Mouse (Mus musculus): ENCODE measurements at regions not wholly inside any gene's neighbourhood (a gene's known extent, or its start where the extent isn't known, plus 50 kb on each side); places are given as distances from the start of the nearest gene placed in this dataset.

DNA sequence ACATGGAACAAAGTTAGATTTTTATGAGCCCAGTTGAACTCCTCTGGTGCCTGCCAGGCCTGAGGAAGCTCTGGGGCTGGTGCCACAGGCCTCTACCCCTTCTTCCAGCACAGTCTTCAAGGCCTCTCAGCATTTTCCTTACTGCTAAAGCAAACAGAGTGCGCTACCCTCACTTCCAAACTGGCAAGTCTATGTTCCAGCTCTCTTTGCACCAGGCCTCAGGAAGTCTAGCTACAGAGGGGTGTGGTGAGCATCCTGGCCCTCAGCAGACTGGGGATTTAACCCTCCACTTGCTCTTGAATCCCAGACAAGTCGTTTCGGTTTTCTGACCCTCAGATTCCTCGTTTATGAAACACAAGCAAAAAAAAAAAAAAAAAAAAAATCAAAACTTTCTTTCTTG is 142.4 kb downstream of the Thbs2 start:
- no peak overlapping the region for H3K4me3 ChIP-seq (ENCODE audit: low read depth, low read length)
- H3K27me3 ChIP-seq (ENCODE audit: control insufficient read depth, insufficient read depth, low read length), result no peaks in the 10 kb centered on the region
- no peak overlapping the region for H3K9ac ChIP-seq (ENCODE audit: low read depth, low read length)
- no peak overlapping the region for H3K4me2 ChIP-seq
- no peaks in the 10 kb centered on the region for H3K9me3 ChIP-seq (replicated peaks; ENCODE audit: control insufficient read depth, low read length)
- no peak overlapping the region for H3K27ac ChIP-seq (ENCODE audit: low read depth, low read length)
- 62% methylated on average over 4 of the region's 4 CpGs for WGBS (ENCODE audit: insufficient replicate concordance)
- no peaks in the 10 kb centered on the region for H3K4me1 ChIP-seq (ENCODE audit: control insufficient read depth, insufficient read depth, low read length)
- H3K36me3 ChIP-seq (ENCODE audit: control insufficient read depth, insufficient read depth, low read length), result no peaks in the 10 kb centered on the region
- no peak for ATAC-seq (replicated peaks; ENCODE audit: insufficient number of reproducible peaks, low FRiP score, low TSS enrichment)

DNA sequence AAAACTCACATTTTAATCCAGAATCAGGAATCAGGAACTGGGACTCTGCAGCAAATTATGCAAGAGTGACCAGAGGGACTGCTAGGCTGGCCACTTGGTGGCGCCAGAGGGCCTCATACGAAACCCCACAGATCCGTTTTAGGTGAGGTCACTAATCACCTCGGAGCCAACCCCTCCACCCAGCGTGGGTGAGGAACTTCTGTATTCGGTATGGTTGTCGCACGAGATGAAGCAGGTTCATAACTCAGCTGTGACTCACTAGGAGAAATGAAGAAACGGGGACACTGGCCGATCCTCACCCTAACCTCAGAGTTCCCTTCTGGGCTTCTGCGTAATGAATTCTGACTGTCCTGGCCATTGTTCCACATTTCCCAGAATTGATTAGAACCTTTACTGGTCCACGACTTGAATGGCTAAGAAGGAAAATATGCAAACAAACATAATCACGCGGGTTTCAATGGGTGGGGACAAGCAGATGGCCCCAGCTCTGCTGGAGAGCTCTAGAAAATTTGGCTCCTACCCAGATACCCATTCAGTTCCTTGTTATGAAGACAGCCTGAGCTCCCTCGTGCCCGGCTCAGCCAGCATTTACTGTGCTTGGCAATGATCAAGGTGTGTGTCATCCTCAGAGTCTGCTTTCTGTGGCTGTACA is 148.1 kb downstream of the Thbs2 start:
- Histone ChIP-seq H3K27ac (ENCODE audit: low read depth, low read length) (no peak overlapping the region), H3K9me3 (replicated peaks; ENCODE audit: control insufficient read depth, low read length) (no peaks in the 10 kb centered on the region), H3K9ac (ENCODE audit: low read depth, low read length) (no peak overlapping the region), H3K4me2 (no peak overlapping the region; the same call in 1 of the 2 replicates), H3K4me3 (ENCODE audit: low read depth, low read length) (no peak overlapping the region), H3K27me3 (ENCODE audit: control insufficient read depth, insufficient read depth, low read length) (no peaks in the 10 kb centered on the region), H3K4me1 (ENCODE audit: control insufficient read depth, insufficient read depth, low read length) (no peaks in the 10 kb centered on the region), H3K36me3 (ENCODE audit: control insufficient read depth, insufficient read depth, low read length) (no peaks in the 10 kb centered on the region)
- 40% methylated on average over 16 of the region's 16 CpGs for WGBS (ENCODE audit: insufficient replicate concordance)
- no peak for ATAC-seq (replicated peaks; ENCODE audit: insufficient number of reproducible peaks, low FRiP score, low TSS enrichment)

DNA sequence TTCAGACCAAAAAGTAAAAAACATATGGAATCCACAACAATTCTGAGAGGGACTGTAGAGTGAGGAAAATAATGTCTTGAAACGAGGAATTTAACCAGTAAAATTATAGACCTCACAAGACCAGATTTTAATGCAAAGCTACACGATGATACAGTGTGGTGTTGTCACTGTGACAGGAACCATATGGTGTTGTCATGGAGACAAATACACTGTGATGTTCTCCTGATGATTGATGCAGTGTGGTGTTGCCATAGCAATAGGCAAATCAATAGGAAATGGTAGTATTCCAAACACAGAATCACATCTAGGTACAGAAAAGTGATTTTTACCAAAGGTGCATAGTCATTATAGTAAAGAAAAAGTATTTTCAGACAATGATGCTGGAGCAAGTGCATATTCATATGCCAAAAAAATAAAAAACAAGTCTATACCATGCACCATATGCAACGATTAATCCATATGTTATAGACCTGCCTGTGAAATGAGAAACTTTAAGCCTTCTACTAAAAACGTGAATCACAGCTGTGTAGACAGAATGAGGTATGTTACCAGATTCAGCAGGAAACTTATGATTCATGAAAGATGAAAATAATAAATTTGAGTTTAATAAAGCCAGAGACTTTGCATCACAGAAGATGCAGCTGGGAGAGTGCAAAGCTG is 149.6 kb downstream of the Thbs2 start:
- 46% methylated on average over 4 of the region's 4 CpGs for WGBS (ENCODE audit: insufficient replicate concordance)
- no peaks in the 10 kb centered on the region for H3K27me3 ChIP-seq (ENCODE audit: control insufficient read depth, insufficient read depth, low read length)
- H3K36me3 ChIP-seq (ENCODE audit: control insufficient read depth, insufficient read depth, low read length), result no peaks in the 10 kb centered on the region
- H3K4me3 ChIP-seq (ENCODE audit: low read depth, low read length), result no peak overlapping the region
- H3K4me1 ChIP-seq (ENCODE audit: control insufficient read depth, insufficient read depth, low read length), result no peaks in the 10 kb centered on the region
- H3K9ac ChIP-seq (ENCODE audit: low read depth, low read length), result no peak overlapping the region
- H3K27ac ChIP-seq (ENCODE audit: low read depth, low read length), result no peak overlapping the region
- no peaks in the 10 kb centered on the region for H3K9me3 ChIP-seq (replicated peaks; ENCODE audit: control insufficient read depth, low read length)
- no peak overlapping the region for H3K4me2 ChIP-seq
- ATAC-seq (replicated peaks; ENCODE audit: insufficient number of reproducible peaks, low FRiP score, low TSS enrichment), result no peak

DNA sequence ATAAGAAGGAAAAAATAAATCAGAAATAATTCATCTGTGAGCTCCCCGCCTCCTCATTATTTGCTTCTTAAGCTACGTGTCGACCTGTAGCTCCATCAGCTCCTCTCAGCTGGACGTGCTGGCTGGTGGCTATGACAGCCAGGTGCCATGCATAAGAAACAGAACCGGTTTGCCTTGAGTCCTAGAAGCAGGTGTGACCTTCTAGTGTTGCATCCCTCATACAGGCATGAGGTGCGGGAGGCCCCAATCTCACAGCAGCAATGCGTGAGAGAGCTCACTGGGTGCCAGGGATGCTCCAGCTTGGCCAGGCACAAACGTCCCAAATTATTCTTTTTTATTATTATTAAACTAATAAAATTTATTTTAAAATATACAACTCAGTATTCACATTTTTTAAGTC is 153.0 kb downstream of the Thbs2 start:
- no peak for ATAC-seq (replicated peaks; ENCODE audit: insufficient number of reproducible peaks, low FRiP score, low TSS enrichment)
- 64% methylated on average over 8 of the region's 8 CpGs for WGBS (ENCODE audit: insufficient replicate concordance)
- H3K9ac ChIP-seq (ENCODE audit: low read depth, low read length), result no peak overlapping the region
- H3K27me3 ChIP-seq (ENCODE audit: control insufficient read depth, insufficient read depth, low read length), result no peaks in the 10 kb centered on the region
- no peak overlapping the region for H3K4me3 ChIP-seq (ENCODE audit: low read depth, low read length)
- H3K4me2 ChIP-seq, result no peak overlapping the region
- no peak overlapping the region for H3K27ac ChIP-seq (ENCODE audit: low read depth, low read length)
- H3K9me3 ChIP-seq (replicated peaks; ENCODE audit: control insufficient read depth, low read length), result no peaks in the 10 kb centered on the region
- H3K36me3 ChIP-seq (ENCODE audit: control insufficient read depth, insufficient read depth, low read length), result no peaks in the 10 kb centered on the region
- no peaks in the 10 kb centered on the region for H3K4me1 ChIP-seq (ENCODE audit: control insufficient read depth, insufficient read depth, low read length)

DNA sequence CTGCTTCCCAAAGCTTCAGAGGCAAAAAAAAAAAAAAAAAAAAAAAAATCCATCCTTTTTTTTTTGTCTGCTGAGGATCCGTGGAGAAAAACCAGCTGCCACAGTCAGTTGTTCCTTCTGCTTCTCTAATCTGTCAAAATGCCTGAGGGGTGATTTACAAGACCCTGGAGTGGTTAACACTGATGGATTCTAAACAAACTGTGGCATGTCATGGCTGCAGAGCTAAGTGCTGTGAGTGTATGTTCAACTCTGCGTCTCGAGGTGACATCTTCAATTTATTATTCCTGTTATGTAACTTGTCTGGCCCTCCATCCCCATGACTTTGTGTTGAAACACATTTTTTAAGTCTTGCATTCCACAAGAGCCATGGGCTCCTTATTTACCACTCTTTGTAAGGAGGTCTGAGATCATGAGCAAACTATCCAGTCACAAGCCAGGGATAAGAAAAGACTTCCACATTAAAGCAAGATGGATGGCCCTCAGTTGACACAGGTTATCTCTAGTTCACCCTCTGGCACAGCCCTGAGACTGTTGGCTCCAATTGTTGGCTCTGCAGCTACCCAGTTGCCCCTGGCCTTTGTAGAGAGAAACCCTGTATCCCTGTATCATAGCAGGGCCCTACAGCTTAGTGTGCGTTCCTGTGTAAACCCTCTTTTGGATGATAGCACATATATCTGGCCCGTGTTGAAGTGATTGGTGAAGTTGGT is 153.6 kb downstream of the Thbs2 start:
- no peaks in the 10 kb centered on the region for H3K9me3 ChIP-seq (replicated peaks; ENCODE audit: control insufficient read depth, low read length)
- H3K4me1 ChIP-seq (ENCODE audit: control insufficient read depth, insufficient read depth, low read length), result no peaks in the 10 kb centered on the region
- H3K9ac ChIP-seq (ENCODE audit: low read depth, low read length), result no peak overlapping the region
- H3K4me3 ChIP-seq (ENCODE audit: low read depth, low read length), result no peak overlapping the region
- no peak overlapping the region for H3K4me2 ChIP-seq
- H3K27ac ChIP-seq (ENCODE audit: low read depth, low read length), result no peak overlapping the region
- no peaks in the 10 kb centered on the region for H3K27me3 ChIP-seq (ENCODE audit: control insufficient read depth, insufficient read depth, low read length)
- WGBS (ENCODE audit: insufficient replicate concordance), result 40% methylated on average over 5 of the region's 5 CpGs
- H3K36me3 ChIP-seq (ENCODE audit: control insufficient read depth, insufficient read depth, low read length), result no peaks in the 10 kb centered on the region
- no peak for ATAC-seq (replicated peaks; ENCODE audit: insufficient number of reproducible peaks, low FRiP score, low TSS enrichment)

DNA sequence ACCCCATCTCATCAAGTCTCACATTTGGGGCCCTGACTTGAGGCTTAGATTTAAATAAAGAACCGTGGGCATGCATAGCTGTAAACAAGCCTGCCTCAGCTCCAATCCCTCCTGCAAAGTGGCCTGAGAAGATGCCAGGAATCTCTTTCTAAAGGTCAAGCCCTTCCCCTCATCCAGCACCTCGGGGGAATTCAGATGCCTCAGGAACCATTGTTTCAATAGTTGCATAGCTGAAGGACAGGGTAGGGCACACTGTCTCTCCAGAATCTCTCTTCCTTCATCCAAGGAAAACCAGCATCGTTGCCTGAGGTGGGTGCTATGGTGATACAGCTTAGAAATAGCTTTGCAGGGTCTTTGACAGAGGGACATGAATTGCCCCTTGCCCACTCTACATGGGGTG is 154.4 kb downstream of the Thbs2 start:
- no peaks in the 10 kb centered on the region for H3K9me3 ChIP-seq (replicated peaks; ENCODE audit: control insufficient read depth, low read length)
- H3K4me3 ChIP-seq (ENCODE audit: low read depth, low read length), result no peak overlapping the region
- no peak overlapping the region for H3K27ac ChIP-seq (ENCODE audit: low read depth, low read length)
- H3K27me3 ChIP-seq (ENCODE audit: control insufficient read depth, insufficient read depth, low read length), result no peaks in the 10 kb centered on the region
- no peaks in the 10 kb centered on the region for H3K36me3 ChIP-seq (ENCODE audit: control insufficient read depth, insufficient read depth, low read length)
- 23% methylated on average over 3 of the region's 3 CpGs for WGBS (ENCODE audit: insufficient replicate concordance)
- no peak for ATAC-seq (replicated peaks; ENCODE audit: insufficient number of reproducible peaks, low FRiP score, low TSS enrichment)
- H3K4me2 ChIP-seq, result no peak overlapping the region
- no peak overlapping the region for H3K9ac ChIP-seq (ENCODE audit: low read depth, low read length)
- no peaks in the 10 kb centered on the region for H3K4me1 ChIP-seq (ENCODE audit: control insufficient read depth, insufficient read depth, low read length)

DNA sequence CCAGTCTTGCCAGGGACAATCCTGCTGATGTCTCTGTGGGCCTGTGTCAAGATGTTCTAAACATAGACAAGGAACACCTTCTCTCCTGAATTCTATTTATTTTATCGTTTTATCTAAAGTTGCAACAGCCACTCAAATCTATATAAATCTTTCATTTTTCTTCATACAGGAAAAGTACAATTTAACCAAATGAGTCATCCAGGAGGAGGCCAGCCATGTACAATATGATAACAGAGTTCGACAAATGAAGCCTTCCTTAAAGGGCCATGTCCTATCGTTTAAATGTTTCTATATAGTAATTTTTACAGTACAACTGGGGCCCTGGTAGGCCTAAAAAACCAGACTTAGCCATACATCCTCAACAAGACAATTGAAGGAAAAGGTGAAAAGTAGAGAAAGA is 154.8 kb downstream of the Thbs2 start:
- ATAC-seq (replicated peaks; ENCODE audit: insufficient number of reproducible peaks, low FRiP score, low TSS enrichment), result no peak
- Histone ChIP-seq H3K27me3 (ENCODE audit: control insufficient read depth, insufficient read depth, low read length) (no peaks in the 10 kb centered on the region), H3K4me2 (no peak overlapping the region), H3K4me1 (ENCODE audit: control insufficient read depth, insufficient read depth, low read length) (no peaks in the 10 kb centered on the region), H3K36me3 (ENCODE audit: control insufficient read depth, insufficient read depth, low read length) (no peaks in the 10 kb centered on the region), H3K27ac (ENCODE audit: low read depth, low read length) (no peak overlapping the region), H3K9ac (ENCODE audit: low read depth, low read length) (no peak overlapping the region), H3K4me3 (ENCODE audit: low read depth, low read length) (no peak overlapping the region), H3K9me3 (replicated peaks; ENCODE audit: control insufficient read depth, low read length) (no peaks in the 10 kb centered on the region)
- 64% methylated on average over 3 of the region's 3 CpGs for WGBS (ENCODE audit: insufficient replicate concordance)

DNA sequence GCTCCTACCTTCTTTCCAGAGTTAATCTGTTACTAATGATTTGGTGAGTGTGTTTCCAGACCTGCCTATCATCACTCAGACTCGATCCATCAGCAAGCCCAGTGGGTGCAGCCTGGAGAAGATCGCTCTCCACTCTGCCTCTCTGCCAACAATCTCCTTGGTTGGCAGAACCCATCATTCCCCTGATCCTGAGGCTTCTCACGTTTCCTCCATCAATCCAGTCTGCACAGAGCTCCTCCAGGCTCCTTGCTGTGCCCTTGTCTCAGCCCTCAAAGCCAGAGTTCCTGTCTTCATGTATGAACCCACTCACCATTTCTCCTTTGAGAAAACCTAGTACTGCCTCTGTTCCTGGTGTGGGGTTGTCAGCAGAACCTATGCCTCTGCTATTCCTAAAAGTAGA is 155.5 kb downstream of the Thbs2 start:
- Histone ChIP-seq H3K4me1 (ENCODE audit: control insufficient read depth, insufficient read depth, low read length) (no peaks in the 10 kb centered on the region), H3K27me3 (ENCODE audit: control insufficient read depth, insufficient read depth, low read length) (no peaks in the 10 kb centered on the region), H3K4me2 (no peak overlapping the region), H3K9ac (ENCODE audit: low read depth, low read length) (no peak overlapping the region), H3K4me3 (ENCODE audit: low read depth, low read length) (no peak overlapping the region), H3K36me3 (ENCODE audit: control insufficient read depth, insufficient read depth, low read length) (no peaks in the 10 kb centered on the region), H3K27ac (ENCODE audit: low read depth, low read length) (no peak overlapping the region), H3K9me3 (replicated peaks; ENCODE audit: control insufficient read depth, low read length) (no peaks in the 10 kb centered on the region)
- no peak for ATAC-seq (replicated peaks; ENCODE audit: insufficient number of reproducible peaks, low FRiP score, low TSS enrichment)
- WGBS (ENCODE audit: insufficient replicate concordance), result 50% methylated on average over 3 of the region's 3 CpGs

DNA sequence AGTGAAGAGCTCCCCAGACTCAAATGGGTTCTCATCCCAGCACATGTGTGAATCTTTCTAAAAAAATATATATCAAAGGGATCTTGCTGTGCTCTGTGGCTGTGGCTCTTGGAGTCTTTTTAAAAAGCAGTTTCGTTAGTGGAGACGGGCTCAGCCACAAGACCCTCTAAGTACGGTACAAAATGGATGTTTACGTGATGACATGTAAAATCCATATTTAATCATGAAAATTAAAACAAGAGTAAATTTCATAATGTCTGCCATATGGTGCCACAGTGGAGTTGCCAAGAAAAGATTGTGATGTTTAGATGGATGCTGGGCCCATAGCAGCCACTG is 161.1 kb downstream of the Thbs2 start:
- ATAC-seq (replicated peaks; ENCODE audit: insufficient number of reproducible peaks, low FRiP score, low TSS enrichment), result no peak
- 85% methylated on average over 4 of the region's 4 CpGs for WGBS (ENCODE audit: insufficient replicate concordance)

More for the DNA sequence above, 161.1 kb downstream of the Thbs2 start:
- Histone ChIP-seq H3K27me3 (ENCODE audit: control insufficient read depth, insufficient read depth, low read length) (no peaks in the 10 kb centered on the region; the same call in 1 of the 2 replicates), H3K9ac (ENCODE audit: low read depth, low read length) (no peak overlapping the region), H3K4me2 (no peak overlapping the region), H3K4me3 (ENCODE audit: low read depth, low read length) (no peak overlapping the region), H3K27ac (ENCODE audit: low read depth, low read length) (no peak overlapping the region), H3K36me3 (ENCODE audit: control insufficient read depth, insufficient read depth, low read length) (no peaks in the 10 kb centered on the region), H3K4me1 (ENCODE audit: control insufficient read depth, insufficient read depth, low read length) (no peaks in the 10 kb centered on the region), H3K9me3 (replicated peaks; ENCODE audit: control insufficient read depth, low read length) (no peaks in the 10 kb centered on the region)

Measured in heart, embryonic 11.5 days (tissue).